Mouse (Mus musculus) regulatory T cell (primary cell): ENCODE data around the gene Pet2.

Experiments
- in situ Hi-C: fragments of 300-600 bp; cut with MboI, MseI; formaldehyde crosslinking; loops from one replicate; pipeline ENCODE4 v1.15.1; 2025; ENCODE audit warnings: high pct_unique_total_duplicates

Pet2 gene

GRCm38 (mm10) chrX:89409589-89409988 lies at the start of gene Pet2:
Gene Pet2, minus strand, starts transcription at chrX:89409689.
- in situ Hi-C loops: no loop called here
